Mouse (Mus musculus) heart, embryonic 12.5 days (tissue): ENCODE data around the gene Fam83e. TPM values are rescaled to one million over a fixed set of nuclear protein-coding genes. Genes with fewer than 3 reads are reported as not detected.
A peak's percentile ranks its signal among the peaks of the same experiment; 100 is the strongest.

ENCODE experiments used
- ATAC-seq: fragments of 200-750 bp; cut with Nextera tagmentation; 2 replicates; pipeline ENCODE4 v1.8.0; 2017; ENCODE audit warnings: moderate TSS enrichment, moderate library complexity; ENCODE audit not compliant: insufficient number of reproducible peaks, low FRiP score
- H3K27ac ChIP-seq: fragments of 300-500 bp; sonication (generic); 2 replicates; pipeline ENCODE4 v1.5.1; 2016; ENCODE audit warnings: mild to moderate bottlenecking, moderate library complexity; ENCODE audit not compliant: poor library complexity, severe bottlenecking
- H3K27me3 ChIP-seq: fragments of 300-500 bp; sonication (generic); replicated peaks from 2 replicates; pipeline ENCODE4 v1.6.1; 2016; ENCODE audit warnings: mild to moderate bottlenecking, moderate library complexity
- H3K36me3 ChIP-seq: fragments of 300-500 bp; sonication (generic); 2 replicates; pipeline ENCODE4 v1.6.1; 2016; ENCODE audit warnings: mild to moderate bottlenecking, moderate library complexity
- H3K4me1 ChIP-seq: fragments of 300-500 bp; sonication (generic); replicated peaks from 2 replicates; pipeline ENCODE4 v1.6.1; 2016; ENCODE audit warnings: mild to moderate bottlenecking
- H3K4me2 ChIP-seq: fragments of 300-500 bp; sonication (generic); 2 replicates; pipeline ENCODE4 v1.6.1; 2016; ENCODE audit warnings: mild to moderate bottlenecking, moderate library complexity
- H3K4me3 ChIP-seq: fragments of 300-500 bp; sonication (generic); 2 replicates; pipeline ENCODE4 v1.5.1; 2016; ENCODE audit warnings: mild to moderate bottlenecking
- H3K9ac ChIP-seq: fragments of 300-500 bp; sonication (generic); 2 replicates; pipeline ENCODE4 v1.6.1; 2016; ENCODE audit warnings: mild to moderate bottlenecking, moderate library complexity
- H3K9me3 ChIP-seq: fragments of 300-500 bp; sonication (generic); replicated peaks from 2 replicates; pipeline ENCODE4 v1.6.1; 2016; ENCODE audit warnings: mild to moderate bottlenecking, moderate library complexity
- WGBS: fragments of 180-500 bp; shearing (Covaris S2); methylation state at CpG from one replicate; pipeline ENCODE4 v1.1.7; 2016; 5-methylcytosine and 5-hydroxymethylcytosine counted together
- polyA plus RNA-seq: library from polyadenylated mRNA; unstranded; fragments of >200 nt; fragmentation: Nextera tagmentation; extraction: Ambion mirVana; gene quantifications from 2 replicates; pipeline ENCODE4 v1.2.1, GENCODE M21; 2016

The Fam83e gene
- polyA plus RNA-seq, 1 experiment from 2014 or later: 0.29 TPM

GRCm38 (mm10) chr7:45702809-45703520 lies 18.0 kb upstream of the Fam83e start:
- H3K27ac ChIP-seq: no peak overlapping the region
- no peaks in the 10 kb centered on the region for H3K36me3 ChIP-seq
- H3K9me3 ChIP-seq: no peaks in the 10 kb centered on the region
- peaks cover 55% of the 10 kb centered on the region for H3K4me1 ChIP-seq
- no peak overlapping the region for H3K9ac ChIP-seq
- peak overlapping the region; percentile 95; the same call in 1 of the 2 replicates for H3K4me2 ChIP-seq
- H3K4me3 ChIP-seq: no peak overlapping the region
- no peak for ATAC-seq
- H3K27me3 ChIP-seq: peaks cover 34% of the 10 kb centered on the region
- WGBS: 85% methylated on average over 17 of the region's 17 CpGs

DNA sequence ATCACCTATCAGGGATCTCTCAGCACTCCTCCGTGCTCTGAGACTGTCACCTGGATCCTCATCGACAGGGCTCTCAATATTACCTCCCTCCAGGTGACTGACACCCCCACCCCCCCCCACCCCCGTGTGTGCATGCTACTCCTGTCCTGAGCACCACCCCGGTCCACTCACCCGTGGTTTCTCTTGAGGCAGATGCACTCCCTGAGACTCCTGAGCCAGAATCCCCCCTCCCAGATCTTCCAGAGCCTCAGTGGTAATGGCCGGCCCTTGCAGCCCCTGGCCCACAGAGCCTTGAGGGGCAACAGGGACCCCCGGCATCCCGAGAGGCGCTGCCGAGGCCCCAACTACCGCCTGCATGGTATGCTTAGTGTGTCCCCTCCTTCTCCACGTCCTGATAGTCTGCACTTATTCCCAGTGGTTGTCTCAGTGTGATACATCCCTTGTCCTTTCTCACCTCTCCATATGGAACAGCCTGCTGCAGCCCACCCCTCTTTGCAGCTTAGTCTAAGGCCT lies 17.4 kb upstream of the Fam83e start:
- Histone ChIP-seq H3K27ac (peak overlapping the region; percentile 73), H3K4me2 (peak overlapping the region; percentile 95), H3K36me3 (no peaks in the 10 kb centered on the region), H3K4me1 (peaks cover 61% of the 10 kb centered on the region), H3K9ac (peak overlapping the region; percentile 66; the same call in 1 of the 2 replicates), H3K9me3 (no peaks in the 10 kb centered on the region), H3K27me3 (peaks cover 28% of the 10 kb centered on the region), H3K4me3 (peak overlapping the region; percentile 69)
- no peak for ATAC-seq
- WGBS: 35% methylated on average over 12 of the region's 12 CpGs

DNA sequence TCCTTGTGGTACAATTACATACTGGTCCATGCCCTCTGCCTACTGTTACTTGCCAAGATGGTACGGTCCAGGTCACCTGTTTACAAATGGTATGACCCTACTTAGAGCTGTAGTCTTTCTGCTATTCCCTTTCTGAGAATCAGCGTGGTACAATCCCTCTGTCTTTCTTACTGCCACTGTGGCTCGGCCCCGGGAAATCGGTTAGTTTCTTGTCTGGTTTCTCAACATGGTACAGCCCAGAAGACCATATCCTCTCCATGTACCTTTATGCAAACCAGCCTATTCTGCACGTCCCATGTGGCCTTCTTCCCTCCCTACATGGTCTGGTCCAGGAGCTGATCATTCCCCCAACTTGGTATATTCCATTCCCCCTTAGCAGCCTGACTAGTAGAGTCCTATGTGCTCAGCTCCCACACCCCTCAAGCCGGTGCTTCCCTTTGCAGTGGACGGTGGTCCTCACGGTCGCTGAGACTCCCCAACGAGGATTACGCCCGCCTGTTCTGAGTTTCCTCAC lies 16.9 kb upstream of the Fam83e start:
- H3K9me3 ChIP-seq: no peaks in the 10 kb centered on the region
- WGBS: under 1% methylated on average over 13 of the region's 13 CpGs

GRCm38 (mm10) chr7:45704730-45705442 lies 16.1 kb upstream of the Fam83e start, which contains the start of gene Dbp:
Gene Dbp, plus strand, starts transcription at chr7:45705088.
- H3K4me1 ChIP-seq: peaks cover 64% of the 10 kb centered on the region
- H3K9ac ChIP-seq: peak within 1 kb of the TSS; percentile 91
- peak; percentile 91 for ATAC-seq
- peak within 1 kb of the TSS; percentile 87 for H3K27ac ChIP-seq
- peaks cover 15% of the 10 kb centered on the region for H3K27me3 ChIP-seq
- under 1% methylated on average over 36 of the region's 36 CpGs for WGBS
- H3K9me3 ChIP-seq: no peaks in the 10 kb centered on the region
- H3K4me2 ChIP-seq: peak within 1 kb of the TSS; percentile 95
- H3K36me3 ChIP-seq: peaks cover 4% of the 10 kb centered on the region
- peak within 1 kb of the TSS; percentile 69 for H3K4me3 ChIP-seq

More for the DNA sequence above, 16.9 kb upstream of the Fam83e start:
- Histone ChIP-seq H3K4me3 (peak overlapping the region; percentile 69), H3K4me2 (peak overlapping the region; percentile 95), H3K4me1 (peaks cover 66% of the 10 kb centered on the region), H3K27me3 (peaks cover 22% of the 10 kb centered on the region), H3K27ac (peak overlapping the region; percentile 73), H3K36me3 (no peaks in the 10 kb centered on the region), H3K9ac (peak overlapping the region; percentile 66)
- peak; percentile 28; the same call in 1 of the 2 replicates for ATAC-seq

- H3K9me3 ChIP-seq: no peaks in the 10 kb centered on the region
- peaks cover 58% of the 10 kb centered on the region for H3K4me1 ChIP-seq
- peaks cover 9% of the 10 kb centered on the region for H3K27me3 ChIP-seq
- peaks cover 10% of the 10 kb centered on the region for H3K36me3 ChIP-seq
- peak overlapping the region; percentile 69 for H3K4me3 ChIP-seq
- no peak for ATAC-seq
- peak overlapping the region; percentile 87 for H3K27ac ChIP-seq
- peak overlapping the region; percentile 91 for H3K9ac ChIP-seq
- WGBS: under 1% methylated on average over 21 of the region's 21 CpGs
- H3K4me2 ChIP-seq: peak overlapping the region; percentile 95
Measured at GRCm38 (mm10) chr7:45705443-45705864, 15.6 kb upstream of the Fam83e start.

DNA sequence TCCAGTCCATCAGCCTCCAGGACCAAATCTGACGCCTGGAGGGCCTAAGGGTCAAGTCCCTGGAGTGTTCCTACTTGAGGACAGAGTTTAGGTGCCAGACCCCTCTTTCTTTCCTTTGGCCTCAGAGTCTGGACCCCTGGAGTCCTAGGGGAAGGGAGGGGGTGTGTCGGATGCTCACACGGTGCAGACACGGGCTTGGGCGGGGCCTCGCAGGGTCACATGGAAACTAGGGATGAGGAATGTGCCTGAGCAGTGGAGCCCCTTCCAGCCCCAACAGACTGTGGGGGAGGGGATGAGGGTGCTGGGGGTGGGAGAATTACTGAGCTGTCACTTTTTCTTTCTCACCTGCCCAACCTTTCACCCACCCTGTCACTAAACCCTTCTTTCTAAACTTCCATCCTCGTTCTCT lies 15.1 kb upstream of the Fam83e start:
- WGBS: 1% methylated on average over 7 of the region's 7 CpGs
- peak overlapping the region; percentile 69 for H3K4me3 ChIP-seq
- peaks cover 14% of the 10 kb centered on the region for H3K36me3 ChIP-seq
- no peaks in the 10 kb centered on the region for H3K9me3 ChIP-seq
- peak overlapping the region; percentile 91 for H3K9ac ChIP-seq
- ATAC-seq: no peak
- peaks cover 6% of the 10 kb centered on the region; the same call in 1 of the 2 replicates for H3K27me3 ChIP-seq
- H3K27ac ChIP-seq: peak overlapping the region; percentile 87
- peaks cover 56% of the 10 kb centered on the region for H3K4me1 ChIP-seq
- H3K4me2 ChIP-seq: peak overlapping the region; percentile 95

- peak; percentile 49 for ATAC-seq
- Histone ChIP-seq H3K9ac (peak overlapping the region; percentile 91), H3K27ac (peak overlapping the region; percentile 87), H3K27me3 (no peaks in the 10 kb centered on the region), H3K4me3 (peak overlapping the region; percentile 69), H3K9me3 (no peaks in the 10 kb centered on the region), H3K36me3 (peaks cover 23% of the 10 kb centered on the region), H3K4me2 (peak overlapping the region; percentile 95), H3K4me1 (peaks cover 51% of the 10 kb centered on the region)
- WGBS: 1% methylated on average over 45 of the region's 45 CpGs
Measured at GRCm38 (mm10) chr7:45706721-45707241, 14.2 kb upstream of the Fam83e start.

- Histone ChIP-seq H3K36me3 (peaks cover 30% of the 10 kb centered on the region), H3K4me2 (peak overlapping the region; percentile 95), H3K4me3 (peak overlapping the region; percentile 69), H3K27me3 (no peaks in the 10 kb centered on the region), H3K27ac (peak overlapping the region; percentile 84), H3K4me1 (peaks cover 52% of the 10 kb centered on the region), H3K9ac (peak overlapping the region; percentile 33), H3K9me3 (no peaks in the 10 kb centered on the region)
- under 1% methylated on average over 27 of the region's 27 CpGs for WGBS
- peak; percentile 48 for ATAC-seq
Measured at GRCm38 (mm10) chr7:45707375-45707967, 13.5 kb upstream of the Fam83e start.

DNA sequence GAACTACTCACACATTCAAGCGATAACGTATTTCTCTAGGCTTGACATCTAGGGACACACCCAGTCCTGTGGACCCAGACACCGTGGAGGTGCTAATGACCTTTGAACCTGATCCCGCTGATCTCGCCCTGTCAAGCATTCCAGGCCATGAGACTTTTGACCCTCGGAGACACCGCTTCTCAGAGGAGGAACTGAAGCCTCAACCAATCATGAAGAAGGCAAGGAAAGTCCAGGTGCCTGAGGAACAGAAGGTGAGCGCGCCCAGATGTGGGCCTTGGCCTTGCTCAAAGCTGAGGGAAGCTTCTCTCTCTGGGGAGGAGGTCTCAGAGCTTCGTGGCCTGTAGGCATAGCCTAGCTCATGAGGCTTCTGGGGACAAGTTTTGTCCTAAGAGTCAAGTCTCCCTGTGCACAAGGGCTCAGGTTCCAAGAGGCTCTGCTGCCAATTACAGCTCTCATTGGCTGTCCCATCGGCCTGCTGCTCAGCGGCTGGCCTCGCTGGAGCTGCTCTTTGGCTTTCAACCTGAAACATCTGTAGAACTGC lies 12.7 kb upstream of the Fam83e start:
- peaks cover 52% of the 10 kb centered on the region for H3K4me1 ChIP-seq
- no peaks in the 10 kb centered on the region for H3K9me3 ChIP-seq
- H3K27ac ChIP-seq: no peak overlapping the region
- no peaks in the 10 kb centered on the region for H3K27me3 ChIP-seq
- peak overlapping the region; percentile 33 for H3K9ac ChIP-seq
- 47% methylated on average over 13 of the region's 13 CpGs for WGBS
- H3K4me3 ChIP-seq: peak overlapping the region; percentile 69; the same call in 1 of the 2 replicates
- peak overlapping the region; percentile 95 for H3K4me2 ChIP-seq
- peaks cover 38% of the 10 kb centered on the region for H3K36me3 ChIP-seq
- ATAC-seq: no peak

DNA sequence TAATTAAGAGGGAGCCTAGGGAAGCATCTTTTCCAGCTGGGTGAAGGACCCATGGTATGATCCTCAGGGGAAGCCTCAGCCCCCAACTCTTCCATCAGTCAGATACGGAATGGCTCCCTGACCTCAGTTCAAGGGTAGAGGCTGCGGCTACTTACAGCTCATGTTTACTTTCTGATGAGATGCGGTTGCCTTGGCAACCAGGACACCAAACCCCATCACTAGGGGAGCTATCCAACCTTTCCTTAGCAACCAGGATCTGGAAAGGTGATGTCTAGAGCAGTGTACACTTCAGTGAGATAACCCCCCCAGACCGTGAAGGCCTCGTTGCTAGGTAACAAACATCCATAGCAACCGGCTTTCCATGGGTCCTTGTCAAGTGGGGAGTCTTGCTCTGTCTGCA lies 12.0 kb upstream of the Fam83e start:
- H3K27me3 ChIP-seq: no peaks in the 10 kb centered on the region
- no peak overlapping the region for H3K27ac ChIP-seq
- no peak for ATAC-seq
- no peak overlapping the region for H3K4me2 ChIP-seq
- H3K36me3 ChIP-seq: peaks cover 43% of the 10 kb centered on the region
- 45% methylated on average over 6 of the region's 6 CpGs for WGBS
- H3K9me3 ChIP-seq: no peaks in the 10 kb centered on the region
- no peak overlapping the region for H3K4me3 ChIP-seq
- no peak overlapping the region for H3K9ac ChIP-seq
- H3K4me1 ChIP-seq: peaks cover 46% of the 10 kb centered on the region
